Mouse (Mus musculus): ENCODE measurements around the gene Zfp599.

Gene Zfp599

GRCm38 (mm10) chr9:22224536-22225503, 34.9 kb downstream of the Zfp599 start:
- DNase-seq (ENCODE audit: low spot score in 2 of 2): peak; percentile 36 to 59

GRCm38 (mm10) chr9:22224066-22224465, 35.6 kb downstream of the Zfp599 start:
- DNase-seq (ENCODE audit: low spot score in 2 of 2): no peak

GRCm38 (mm10) chr9:22217858-22218493, 41.7 kb downstream of the Zfp599 start:
- DNase-seq (ENCODE audit: low spot score in 2 of 2): no peak

- DNase-seq (ENCODE audit: low spot score in 2 of 2): no peak
Observed at GRCm38 (mm10) chr9:22216705-22217104, 43.0 kb downstream of the Zfp599 start.

- DNase-seq (ENCODE audit: low spot score in 2 of 2): no peak
Observed at GRCm38 (mm10) chr9:22214549-22214948, 45.1 kb downstream of the Zfp599 start.

GRCm38 (mm10) chr9:22213785-22214194, 45.9 kb downstream of the Zfp599 start:
- DNase-seq (ENCODE audit: low spot score in 2 of 2): no peak

Data from natural killer cell, adult 2 months (primary cell).